Mouse (Mus musculus) cerebellum, adult 2 months (tissue): Measurements from ENCODE around the gene Gm45799. TPM values are rescaled to one million over a fixed set of nuclear protein-coding genes. Genes with fewer than 3 reads are reported as not detected.
A peak's percentile ranks its signal among the peaks of the same experiment; 100 is the strongest.

Experiments used
- DNase-seq, 2 experiments: peaks; one replicate each; pipeline ENCODE4 v3.0.0; 2021
- H3K27ac ChIP-seq: fragments of 200-500 bp; 2 replicates; pipeline ENCODE4 v1.5.1; 2012; ENCODE audit warnings: low read length, control low read depth, inconsistent platforms; ENCODE audit not compliant: insufficient read depth
- H3K27me3 ChIP-seq: fragments of 200-500 bp; 2 replicates; pipeline ENCODE4 v1.6.1; 2012; ENCODE audit warnings: inconsistent platforms, mild to moderate bottlenecking, low read length, moderate library complexity; ENCODE audit not compliant: control insufficient read depth, insufficient read depth
- H3K4me1 ChIP-seq: fragments of 200-500 bp; 2 replicates; pipeline ENCODE4 v1.6.1; 2011; ENCODE audit warnings: low read length; ENCODE audit not compliant: control insufficient read depth, insufficient read depth
- H3K4me3 ChIP-seq: fragments of 200-500 bp; replicated peaks from 2 replicates; pipeline ENCODE3; 2011; ENCODE audit warnings: mild to moderate bottlenecking, low read depth, low read length, control low read depth; ENCODE audit not compliant: insufficient read depth
- CTCF ChIP-seq: fragments of 200-500 bp; IDR thresholded peaks from 2 replicates; pipeline ENCODE4 v1.5.1; 2011; ENCODE audit warnings: low read depth, mild to moderate bottlenecking, control low read depth, low read length, moderate library complexity, borderline replicate concordance; ENCODE audit not compliant: insufficient read depth
- POLR2A ChIP-seq: fragments of 200-500 bp; IDR thresholded peaks from 2 replicates; pipeline ENCODE4 v1.6.1; 2011; ENCODE audit warnings: low read length, control low read depth, borderline replicate concordance; ENCODE audit not compliant: insufficient read depth
- WGBS: fragments of 180-500 bp; shearing (Covaris S2); methylation state at CpG from one replicate; pipeline ENCODE4 v1.1.7; 2018; 5-methylcytosine and 5-hydroxymethylcytosine counted together
- polyA plus RNA-seq: library from polyadenylated mRNA; depleted of rRNA; stranded (reverse); fragments of >200 nt; gene quantifications from 2 replicates; pipeline ENCODE4 v1.2.3, GENCODE M21; 2012

The Gm45799 gene
- polyA plus RNA-seq, 1 experiment: 97.9 TPM

DNA sequence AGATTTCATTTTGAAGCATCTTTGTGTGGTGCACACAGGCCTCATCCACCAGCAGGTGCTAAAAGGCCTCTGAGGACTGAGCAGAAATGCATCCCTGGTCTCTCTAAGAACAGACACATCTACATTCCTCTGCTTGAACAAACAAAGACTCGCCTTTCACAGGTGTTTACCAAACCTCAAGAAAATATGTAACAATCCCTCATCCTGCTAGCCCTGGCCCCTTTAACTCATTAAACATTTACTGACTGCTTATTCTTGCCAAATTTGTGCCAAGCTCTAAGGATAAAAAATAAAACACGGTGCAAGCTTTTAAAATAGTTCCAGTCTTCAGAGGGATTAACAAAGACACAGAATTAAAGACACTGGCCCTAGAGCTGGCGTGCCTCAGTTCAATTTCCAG lies 20.7 kb upstream of the Gm45799 start:
- H3K4me3 ChIP-seq: no peak overlapping the region
- peaks cover 35% of the 10 kb centered on the region for H3K4me1 ChIP-seq
- DNase-seq: no peak
- TF ChIP-seq POLR2A: no peak
- TF ChIP-seq CTCF: no peak
- H3K27ac ChIP-seq: no peak overlapping the region
- WGBS: 77% methylated on average over 3 of the region's 3 CpGs
- H3K27me3 ChIP-seq: no peaks in the 10 kb centered on the region

DNA sequence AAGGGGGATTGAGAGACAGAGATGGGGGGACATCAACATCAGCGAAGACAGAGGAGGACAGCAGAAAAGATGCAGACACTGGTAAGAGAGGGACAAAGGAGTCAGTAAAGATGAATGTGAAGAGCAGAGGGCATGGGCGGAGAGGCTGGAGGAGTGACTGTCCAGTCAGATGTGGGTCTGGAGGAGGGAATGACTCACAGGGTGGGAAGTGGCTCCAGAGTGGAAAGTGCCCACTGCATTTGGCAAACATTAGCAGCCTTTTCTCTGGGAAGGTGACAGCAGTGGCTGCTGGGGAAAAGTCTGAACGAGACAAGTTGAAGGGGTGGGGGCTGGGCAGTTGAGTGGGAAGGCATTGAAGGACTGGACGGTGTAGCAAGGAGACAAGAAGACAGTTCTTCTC lies 19.3 kb upstream of the Gm45799 start:
- 55% methylated on average over 4 of the region's 4 CpGs for WGBS
- peaks cover 45% of the 10 kb centered on the region for H3K4me1 ChIP-seq
- TF ChIP-seq CTCF (no peak), POLR2A (no peak)

DNA sequence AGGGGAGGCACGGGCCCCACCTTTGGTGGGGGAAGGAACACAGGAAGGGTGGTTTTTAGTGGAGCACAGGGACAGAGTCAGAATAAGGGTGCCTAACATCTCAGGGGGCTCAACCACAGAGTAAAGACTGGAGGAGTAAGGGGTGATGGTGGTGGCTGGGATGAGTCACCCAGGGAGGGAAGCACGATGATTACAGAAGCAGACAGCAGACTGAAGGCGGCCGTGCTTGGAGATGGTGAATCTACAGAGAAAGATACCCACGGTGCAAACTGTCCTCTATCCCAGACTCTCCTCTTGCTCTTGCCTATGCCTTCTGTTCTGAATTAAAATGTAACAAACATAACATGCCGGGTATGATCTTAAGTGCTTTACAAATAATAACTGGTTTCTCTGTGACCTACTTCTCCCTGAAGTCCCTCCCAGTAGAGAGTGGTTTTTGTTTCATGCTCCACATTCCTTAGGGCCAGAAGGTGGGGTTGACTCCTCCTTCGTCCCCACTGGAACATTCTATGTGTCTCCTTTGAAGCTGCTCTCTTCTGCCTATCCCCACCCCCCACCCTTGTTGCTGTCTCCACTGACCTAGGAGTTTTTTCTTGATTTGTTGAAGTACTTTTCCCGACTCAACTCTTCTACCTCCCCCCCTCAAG lies 18.6 kb upstream of the Gm45799 start:
- 58% methylated on average over 8 of the region's 8 CpGs for WGBS
- no peaks in the 10 kb centered on the region for H3K27me3 ChIP-seq
- H3K4me3 ChIP-seq: no peak overlapping the region
- peaks cover 45% of the 10 kb centered on the region for H3K4me1 ChIP-seq
- TF ChIP-seq CTCF (no peak), POLR2A (no peak)
- H3K27ac ChIP-seq: peak overlapping the region; percentile 31; the same call in 1 of the 2 replicates
- DNase-seq: peak in 1 of 2 experiments; percentile 8

More for the DNA sequence above, 19.3 kb upstream of the Gm45799 start:
- DNase-seq: peak in 1 of 2 experiments; percentile 15
- Histone ChIP-seq H3K27ac (no peak overlapping the region), H3K4me3 (no peak overlapping the region), H3K27me3 (no peaks in the 10 kb centered on the region)

DNA sequence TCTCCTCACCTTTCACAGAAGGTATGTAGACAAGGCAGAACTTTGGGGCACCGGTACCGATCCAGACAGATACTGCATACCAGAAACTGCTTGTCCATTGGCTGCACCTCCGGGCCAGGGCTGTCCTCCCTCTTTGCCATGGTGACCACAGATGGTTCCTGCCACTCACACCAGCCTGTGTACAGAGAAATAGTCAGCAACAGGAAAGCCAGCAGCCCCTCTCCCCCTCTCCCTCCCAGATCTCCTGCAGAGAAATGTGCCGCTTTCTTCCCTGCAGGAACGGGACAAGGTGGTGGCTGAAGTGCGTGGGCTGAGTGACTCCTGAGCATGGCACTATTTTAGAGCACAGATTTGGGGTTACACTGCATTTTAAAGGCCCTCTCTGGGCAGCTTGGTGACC lies 15.0 kb upstream of the Gm45799 start:
- WGBS: 2% methylated on average over 6 of the region's 6 CpGs
- H3K27me3 ChIP-seq: no peaks in the 10 kb centered on the region
- DNase-seq: peak; percentile 79 to 91
- peak overlapping the region; percentile 52 for H3K4me3 ChIP-seq
- peaks cover 55% of the 10 kb centered on the region for H3K4me1 ChIP-seq
- TF ChIP-seq POLR2A (0 out of 2 replicates have a peak, but pooled peaks have one; percentile 12), CTCF (no peak)
- peak overlapping the region; percentile 84 for H3K27ac ChIP-seq

DNA sequence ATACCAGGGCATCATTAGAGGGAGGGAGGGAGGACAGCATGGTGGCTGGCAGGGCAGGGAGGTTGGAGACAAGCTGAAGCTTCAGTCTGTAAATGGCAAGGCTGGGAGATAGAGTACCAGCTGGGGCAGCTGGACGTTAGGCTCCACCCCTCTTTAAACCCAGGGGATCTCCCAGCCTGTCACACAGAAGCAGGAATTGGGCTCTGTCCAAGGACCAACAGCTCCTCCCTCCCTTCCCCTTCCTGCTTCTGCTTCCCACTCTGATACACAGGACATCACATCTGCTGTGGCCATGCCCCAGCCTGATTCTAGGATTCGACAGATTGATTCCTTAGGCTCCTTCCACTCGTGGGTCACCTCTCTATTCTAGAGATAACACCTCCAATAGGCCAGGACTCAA lies 11.7 kb upstream of the Gm45799 start:
- Histone ChIP-seq H3K4me1 (peaks cover 41% of the 10 kb centered on the region), H3K27me3 (no peaks in the 10 kb centered on the region), H3K4me3 (no peak overlapping the region), H3K27ac (peak overlapping the region; percentile 76)
- peak; percentile 42 to 62 for DNase-seq
- no peak for TF ChIP-seq POLR2A
- no peak for TF ChIP-seq CTCF
- WGBS: 3% methylated on average over 3 of the region's 3 CpGs

DNA sequence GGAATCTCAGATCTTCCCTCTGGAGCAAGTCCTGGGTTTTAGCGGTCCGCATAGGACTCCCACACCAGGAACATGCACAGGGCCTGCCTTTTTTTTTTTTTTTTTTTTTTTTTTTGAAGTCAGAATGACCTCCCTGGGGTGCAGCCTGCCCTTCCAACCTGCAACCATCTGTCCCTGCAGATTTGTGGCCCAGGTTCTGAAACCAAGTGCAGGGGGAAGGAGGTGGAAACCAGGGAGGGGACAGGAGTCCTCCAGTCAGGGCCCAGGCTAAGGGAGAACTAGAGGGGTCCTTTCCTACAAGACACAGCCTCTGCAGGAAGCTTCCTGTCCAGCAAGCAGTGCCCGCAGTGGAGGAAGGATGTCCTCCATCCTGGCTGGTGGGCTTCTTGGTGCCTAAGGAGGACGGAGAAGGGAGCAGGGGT lies 7.8 kb upstream of the Gm45799 start:
- peak; percentile 84 to 90 for DNase-seq
- TF ChIP-seq POLR2A (peak; percentile 37; the same call in 1 of the 2 replicates), CTCF (no peak)
- WGBS: 1% methylated on average over 4 of the region's 4 CpGs
- Histone ChIP-seq H3K4me1 (peaks cover 23% of the 10 kb centered on the region), H3K4me3 (peak overlapping the region; percentile 100), H3K27ac (peak overlapping the region; percentile 99), H3K27me3 (no peaks in the 10 kb centered on the region)

DNA sequence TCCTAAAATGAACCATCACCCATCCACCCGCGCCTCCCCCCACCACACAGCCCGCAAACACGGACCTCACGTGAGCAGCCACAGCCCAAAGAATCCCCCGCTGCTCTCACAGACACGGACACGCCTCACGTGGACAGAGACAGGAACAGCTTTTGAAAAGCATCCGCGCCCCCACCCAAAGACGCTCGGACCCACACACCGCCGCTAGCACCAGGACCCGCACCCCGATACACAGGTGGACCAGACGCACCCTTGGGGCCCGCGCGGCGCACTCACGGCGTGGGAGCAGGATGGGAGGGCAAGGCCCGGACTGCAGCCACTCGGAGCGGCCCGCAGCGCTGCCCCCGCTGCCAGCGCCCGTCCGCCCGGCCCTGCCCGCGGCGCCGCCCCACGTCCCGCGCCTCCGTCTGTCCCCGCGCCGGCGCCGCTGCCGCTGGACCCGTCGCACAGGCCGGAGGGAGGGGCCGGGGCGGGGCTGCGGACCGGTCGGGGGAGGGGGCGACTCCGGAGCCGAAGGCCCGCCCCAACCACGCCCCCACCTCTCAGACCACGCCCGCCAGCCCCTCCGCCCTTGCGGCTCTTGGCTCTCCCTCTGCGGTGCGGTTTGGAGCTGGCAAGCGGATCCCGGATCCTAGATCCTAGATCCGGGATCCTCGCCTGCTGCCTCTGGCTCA lies 7.1 kb upstream of the Gm45799 start, which contains the start of gene Trim3:
Gene Trim3 (minus strand): TSS at position 445 of the 674 bp plus-strand sequence.
- Histone ChIP-seq H3K4me3 (peak within 1 kb of the TSS; percentile 100), H3K27ac (peak within 1 kb of the TSS; percentile 99), H3K27me3 (no peaks in the 10 kb centered on the region), H3K4me1 (peaks cover 20% of the 10 kb centered on the region)
- TF ChIP-seq CTCF: no peak
- TF ChIP-seq POLR2A: peak; percentile 58
- DNase-seq: peak; percentile 93 to 95
- WGBS: under 1% methylated on average over 70 of the region's 71 CpGs

DNA sequence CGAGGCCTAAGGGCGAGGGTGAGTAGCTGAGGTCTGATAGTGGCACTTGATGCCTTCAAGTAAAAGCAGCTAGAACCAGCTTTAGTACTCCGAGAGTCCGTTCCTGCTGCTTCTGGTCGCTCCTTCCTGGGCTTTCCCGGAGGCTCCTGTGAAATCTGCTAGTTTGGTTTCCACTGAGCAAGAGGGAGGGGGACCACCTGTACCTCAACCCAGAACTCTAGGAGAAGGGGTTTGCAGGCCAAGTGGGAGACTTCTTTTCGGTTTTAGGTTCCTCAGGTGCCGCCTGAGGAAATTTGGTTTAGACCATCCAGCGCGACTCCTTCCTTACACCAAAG lies 6.6 kb upstream of the Gm45799 start:
- peaks cover 15% of the 10 kb centered on the region for H3K4me1 ChIP-seq

More for the DNA sequence above, 6.6 kb upstream of the Gm45799 start:
- no peak for DNase-seq
- H3K27me3 ChIP-seq: no peaks in the 10 kb centered on the region
- peak overlapping the region; percentile 100 for H3K4me3 ChIP-seq
- peak overlapping the region; percentile 98 for H3K27ac ChIP-seq
- no peak for TF ChIP-seq POLR2A
- TF ChIP-seq CTCF: no peak
- 7% methylated on average over 10 of the region's 10 CpGs for WGBS
